Mouse (Mus musculus) adrenal gland, postnatal 25 days (tissue): ENCODE results near the gene Gpr173. TPM values are rescaled to one million over a fixed set of nuclear protein-coding genes. Genes with fewer than 3 reads are reported as not detected.

Experiments used
- total RNA-seq: library from RNA; stranded (reverse); gene quantifications from 2 replicates; pipeline ENCODE4 v1.2.3, GENCODE M21; 2021

Gene Gpr173
- total RNA-seq, 1 experiment from 2014 or later, result 2.8 TPM

Other genes with a start within 250 kb of the Gpr173 start
- 27.6 and 32.0 TPM in 2 replicates for gene Iqsec2, start 224.4 kb downstream of the Gpr173 start, total RNA-seq
- gene Kdm5c, start 135.7 kb downstream of the Gpr173 start, total RNA-seq, result 94.1 and 127 TPM in 2 replicates
- gene Kantr, start 41.2 kb downstream of the Gpr173 start, total RNA-seq, result 9.5 and 13.4 TPM in 2 replicates
- gene Tspyl2, start 26.3 kb downstream of the Gpr173 start, total RNA-seq, result 51.6 and 55.0 TPM in 2 replicates
- not detected in 2 replicates for gene Cldn34a, start 194.6 kb upstream of the Gpr173 start, total RNA-seq